Mouse (Mus musculus) urinary bladder, adult 2 months (tissue): ENCODE data around the gene Ajuba. TPM values are rescaled to one million over a fixed set of nuclear protein-coding genes. Genes with fewer than 3 reads are reported as not detected.

ENCODE experiments used
- DNase-seq: peaks from one replicate; pipeline ENCODE4 v3.0.0; 2022; ENCODE audit warnings: low spot score
- polyA plus RNA-seq: library from polyadenylated mRNA; depleted of rRNA; stranded (reverse); fragments of >200 nt; gene quantifications from 2 replicates; pipeline ENCODE4 v1.2.3, GENCODE M21; 2012; rRNA removed

The Ajuba gene
- polyA plus RNA-seq, 1 experiment = 43.1 TPM

DNA sequence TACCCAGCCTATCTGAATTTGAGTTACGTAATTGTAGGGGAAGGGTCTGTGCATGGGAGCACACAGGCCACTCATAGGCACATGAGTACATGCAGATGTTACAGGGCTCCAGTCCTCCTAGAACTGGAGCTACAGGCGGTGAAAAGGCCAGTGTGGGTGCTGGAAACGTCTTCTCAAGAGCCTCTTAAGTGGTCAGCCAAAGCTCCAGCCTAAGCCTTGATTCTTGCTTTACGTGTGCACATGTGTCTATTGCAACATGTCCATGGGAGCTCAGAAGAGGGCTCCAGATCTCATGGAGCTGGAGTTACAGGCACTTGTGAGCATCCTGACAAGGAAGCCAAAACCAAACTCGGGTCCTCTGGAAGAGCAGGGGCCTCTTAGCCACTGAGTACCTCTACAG is 32.7 kb downstream of the Ajuba start:
- DNase-seq = no peak

DNA sequence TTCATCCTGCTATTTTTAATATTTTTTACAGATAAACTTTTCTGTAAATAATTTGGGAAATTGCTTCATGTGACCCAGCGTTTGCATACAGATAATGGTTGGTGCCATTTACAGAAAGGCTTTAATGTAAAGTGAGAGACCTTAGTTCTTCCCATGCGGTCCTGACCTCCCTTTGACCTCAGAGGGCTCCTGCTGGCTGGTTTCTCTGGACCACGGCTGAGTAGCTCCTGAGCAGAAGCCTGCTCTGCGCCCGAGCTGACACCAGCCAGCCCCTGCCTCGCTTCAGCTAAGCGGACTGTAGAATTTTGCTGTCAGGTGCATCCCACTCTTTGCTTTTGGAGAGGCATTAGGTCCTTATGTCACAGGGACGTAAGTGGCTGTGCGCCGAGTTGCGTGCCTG is 36.6 kb downstream of the Ajuba start:
- DNase-seq = no peak

DNA sequence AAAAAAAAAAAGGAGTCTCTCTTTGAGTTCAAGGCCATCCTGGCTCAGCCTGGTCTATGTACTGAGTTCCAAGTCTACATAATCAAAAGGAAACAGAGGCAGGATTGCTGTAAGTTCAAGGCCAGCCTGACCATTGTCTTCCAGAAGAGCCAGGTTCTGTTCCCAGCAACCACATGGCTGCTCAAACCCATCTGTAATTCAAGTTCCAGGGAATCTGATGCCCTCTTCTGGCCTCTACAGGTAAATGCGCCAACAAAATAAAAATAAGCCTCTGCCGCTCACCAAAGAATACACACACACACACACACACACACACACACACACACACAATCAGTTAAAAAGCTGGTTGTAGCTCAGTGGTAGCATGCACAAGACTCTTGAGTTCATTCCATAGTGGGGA is 38.8 kb downstream of the Ajuba start:
- DNase-seq = no peak

DNA sequence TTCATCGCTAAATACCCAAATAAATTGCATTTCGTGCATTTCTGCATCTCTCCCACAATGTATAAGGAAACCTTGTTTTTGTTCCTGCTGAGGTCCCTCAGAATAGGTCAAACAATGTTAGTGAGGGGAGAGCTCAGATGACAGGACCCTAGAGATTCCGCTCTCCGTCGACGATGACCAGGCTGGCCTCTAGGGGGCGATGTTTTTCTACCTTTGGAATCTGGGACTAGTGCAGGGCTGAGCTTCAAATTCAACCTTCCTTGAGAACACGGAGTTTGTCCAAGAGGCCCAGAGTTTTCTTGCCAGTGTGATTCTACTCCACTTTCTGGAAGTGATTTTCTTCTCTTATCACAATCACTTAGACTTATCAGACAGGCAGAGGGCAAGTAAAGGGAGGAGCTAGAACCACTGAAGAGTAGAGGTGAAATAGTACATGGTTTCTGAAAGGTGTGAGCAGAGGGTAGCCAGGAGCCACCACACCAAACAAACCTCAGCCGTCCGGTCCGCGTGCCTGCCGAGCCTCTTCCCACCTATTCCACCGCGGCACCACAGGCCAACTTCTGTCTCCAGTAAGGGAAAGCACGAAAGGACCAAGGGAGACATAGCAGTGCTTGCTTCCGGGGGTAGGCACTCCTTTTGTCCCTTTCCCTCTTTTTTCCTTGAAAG is 48.8 kb downstream of the Ajuba start:
- peak; percentile 50 for DNase-seq

DNA sequence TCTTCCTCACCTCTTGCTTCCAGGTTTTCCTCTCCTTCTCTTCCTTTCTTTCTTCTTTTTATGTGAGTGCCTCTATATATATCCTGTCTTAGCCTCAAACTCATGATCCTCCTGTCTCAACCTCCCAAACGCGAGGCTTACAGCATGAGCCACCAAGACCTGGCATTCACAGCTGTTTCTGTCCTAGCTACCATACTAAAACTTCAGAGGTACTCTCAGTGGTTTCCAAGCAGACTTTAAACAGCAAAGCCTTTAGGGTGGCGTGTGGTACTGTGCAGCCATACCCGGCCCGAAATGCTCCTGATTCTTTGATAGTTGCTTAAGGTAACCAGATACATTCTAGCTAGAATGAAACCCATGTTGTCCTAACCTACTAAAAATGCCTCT is 49.4 kb downstream of the Ajuba start:
- DNase-seq = no peak

DNA sequence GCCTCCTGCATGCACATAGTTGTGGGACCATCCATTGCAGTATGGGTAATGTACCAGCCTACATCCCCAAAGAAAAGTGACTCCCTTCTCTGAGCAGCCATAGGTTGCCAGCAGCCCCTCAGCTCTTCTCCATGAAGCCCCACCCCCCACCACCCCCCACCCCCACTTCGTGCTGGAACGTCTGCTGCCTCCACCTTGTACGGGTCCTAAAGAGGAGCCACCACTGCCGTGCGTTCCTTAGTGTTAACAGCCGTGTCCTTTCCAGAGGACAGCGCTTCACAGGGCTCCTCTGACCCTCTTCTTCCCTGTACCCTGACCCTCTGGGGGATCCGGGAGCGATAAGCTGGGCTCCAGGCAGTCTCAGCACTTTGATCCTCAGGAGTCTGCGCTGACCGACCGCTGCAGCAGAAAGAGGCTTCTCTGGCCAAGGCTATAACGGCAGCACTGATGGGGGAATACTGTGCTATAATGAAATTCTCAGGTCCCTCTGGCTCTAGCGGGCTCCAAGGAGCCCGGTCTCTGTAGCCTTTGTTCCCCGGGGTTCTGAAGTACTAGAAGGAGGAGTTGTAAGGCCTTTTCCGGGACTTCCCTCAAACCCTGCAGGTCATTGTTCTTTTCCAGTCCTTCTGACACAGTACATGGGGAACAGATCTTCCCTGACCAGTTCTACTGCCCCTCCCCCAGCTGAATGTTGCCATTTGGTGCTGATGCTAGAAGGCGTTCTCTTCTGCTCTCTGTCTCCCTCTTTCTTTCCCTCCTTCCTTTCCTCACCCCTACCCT is 49.9 kb downstream of the Ajuba start:
- no peak for DNase-seq

DNA sequence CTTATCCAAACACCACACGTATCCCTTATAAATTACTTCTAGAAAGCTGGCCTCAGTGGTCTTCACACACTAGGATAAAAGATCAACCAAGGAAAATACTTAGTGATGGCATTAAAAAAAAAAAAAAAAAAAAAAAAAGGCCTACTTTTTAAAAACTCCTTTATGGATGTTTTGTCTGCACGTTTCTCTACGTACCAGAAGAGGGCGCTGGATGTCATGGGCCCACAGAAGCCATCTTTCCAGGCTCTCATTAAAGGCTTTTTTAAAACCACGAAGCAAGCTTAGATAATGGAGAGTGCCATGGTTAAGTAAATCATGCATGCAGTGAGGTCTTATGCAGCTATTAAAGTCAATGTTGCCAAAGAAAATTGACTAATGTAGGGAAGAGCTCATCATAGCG is 53.8 kb downstream of the Ajuba start:
- no peak for DNase-seq

Other genes with a start within 250 kb of the Ajuba start
- gene Oxa1l, start 216.7 kb downstream of the Ajuba start, polyA plus RNA-seq = 61.4 and 65.5 TPM in 2 replicates
- 8.9 TPM in 2 replicates for gene Slc7a7, start 159.8 kb downstream of the Ajuba start, polyA plus RNA-seq
- 221 and 233 TPM in 2 replicates for gene Mrpl52, start 150.6 kb downstream of the Ajuba start, polyA plus RNA-seq
- gene Mmp14, start 145.9 kb downstream of the Ajuba start, polyA plus RNA-seq = 202 and 226 TPM in 2 replicates
- 81.0 and 93.8 TPM in 2 replicates for gene Lrp10, start 113.4 kb downstream of the Ajuba start, polyA plus RNA-seq
- gene Rem2, start 101.5 kb downstream of the Ajuba start, polyA plus RNA-seq = 0.28 and 0.32 TPM in 2 replicates
- gene Prmt5, start 60.0 kb downstream of the Ajuba start, polyA plus RNA-seq = 38.1 and 40.2 TPM in 2 replicates
- 14.1 and 14.2 TPM in 2 replicates for gene Haus4, start 22.9 kb downstream of the Ajuba start, polyA plus RNA-seq
- gene 4931414P19Rik, start 28.4 kb upstream of the Ajuba start, polyA plus RNA-seq = 9.0 and 9.4 TPM in 2 replicates
- gene Psmb5, start 40.5 kb upstream of the Ajuba start, polyA plus RNA-seq = 146 and 179 TPM in 2 replicates
- gene Psmb11, start 43.9 kb upstream of the Ajuba start, polyA plus RNA-seq = not detected in 2 replicates
- gene Gm17606, start 63.4 kb upstream of the Ajuba start, polyA plus RNA-seq = not detected in 2 replicates
- gene Cdh24, start 63.8 kb upstream of the Ajuba start, polyA plus RNA-seq = 1.5 and 1.6 TPM in 2 replicates
- gene 1700123O20Rik, start 108.7 kb upstream of the Ajuba start, polyA plus RNA-seq = 55.7 and 64.4 TPM in 2 replicates
- gene Acin1, start 109.4 kb upstream of the Ajuba start, polyA plus RNA-seq = 129 and 169 TPM in 2 replicates
- 0.06 and 0.14 TPM in 2 replicates for gene Gm29776, start 121.3 kb upstream of the Ajuba start, polyA plus RNA-seq
- 0.40 and 0.47 TPM in 2 replicates for gene Cebpe, start 134.6 kb upstream of the Ajuba start, polyA plus RNA-seq
- gene Slc7a8, start 204.4 kb upstream of the Ajuba start, polyA plus RNA-seq = 20.0 and 27.4 TPM in 2 replicates
- 0.06 and 0.08 TPM in 2 replicates for gene Rnf212b, start 236.6 kb upstream of the Ajuba start, polyA plus RNA-seq